Mouse (Mus musculus): Measurements from ENCODE around the gene Luc7l3.

The Luc7l3 gene

DNA sequence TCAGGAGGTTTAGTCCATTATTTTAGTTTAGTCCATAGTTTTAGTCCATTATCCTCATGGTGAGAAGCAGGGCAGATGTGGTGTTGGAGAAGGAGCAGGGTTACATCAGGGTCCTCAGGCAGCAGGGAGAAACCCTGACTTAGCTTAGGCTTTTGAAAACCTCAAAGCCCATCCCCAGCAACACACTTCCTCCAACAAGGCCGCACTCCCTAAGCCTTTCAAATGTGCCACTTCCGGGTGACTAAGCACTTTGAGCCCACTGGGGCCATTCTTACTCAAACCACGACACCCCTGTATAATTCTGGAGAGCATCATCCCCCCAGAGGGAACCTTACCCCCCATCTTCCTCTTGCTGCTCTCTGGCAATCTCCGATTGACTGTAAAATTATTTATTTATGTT is 62.0 kb downstream of the Luc7l3 start:
- no peak for DNase-seq (ENCODE audit: low spot score in 2 of 2)

DNA sequence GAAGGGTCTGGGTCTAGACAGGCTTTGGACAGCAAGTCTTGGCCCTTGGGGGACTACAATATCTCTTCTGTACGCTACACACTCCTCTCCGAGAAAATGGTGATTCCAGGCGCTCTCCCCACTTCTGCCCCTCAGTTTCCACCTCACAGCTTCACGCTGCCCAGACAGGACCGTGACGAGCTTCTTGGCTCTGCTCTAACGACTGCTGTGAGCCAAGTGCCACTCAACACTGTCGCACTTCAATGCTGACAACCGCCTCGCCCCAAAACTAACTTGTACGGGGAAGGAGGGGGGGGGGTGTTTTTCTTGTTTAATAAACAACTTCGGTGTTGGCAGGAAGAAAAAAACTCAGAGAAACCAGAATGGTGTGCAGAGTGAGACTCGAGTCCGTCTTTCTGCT is 63.8 kb downstream of the Luc7l3 start:
- no peak for DNase-seq (ENCODE audit: low spot score in 2 of 2)

DNA sequence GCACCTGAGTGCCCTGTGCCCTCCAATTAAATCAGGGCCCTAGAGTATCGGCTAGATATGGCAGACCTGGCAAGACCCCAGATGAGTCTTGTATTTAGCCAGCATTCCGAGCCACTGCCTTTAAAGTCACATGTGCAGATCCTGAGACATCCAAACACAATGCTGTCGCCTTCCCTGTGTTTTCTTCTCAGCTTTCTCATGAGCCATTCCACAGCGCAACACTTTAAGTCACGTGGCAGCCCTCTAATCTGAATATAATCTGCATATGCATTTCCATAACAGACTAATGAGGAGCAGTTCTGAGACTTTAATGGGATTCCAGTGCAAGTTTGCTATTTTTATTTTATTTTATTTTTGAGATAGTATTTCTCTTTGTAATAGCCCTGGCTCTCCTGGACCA is 66.1 kb downstream of the Luc7l3 start:
- DNase-seq (ENCODE audit: low spot score in 2 of 2), result no peak

DNA sequence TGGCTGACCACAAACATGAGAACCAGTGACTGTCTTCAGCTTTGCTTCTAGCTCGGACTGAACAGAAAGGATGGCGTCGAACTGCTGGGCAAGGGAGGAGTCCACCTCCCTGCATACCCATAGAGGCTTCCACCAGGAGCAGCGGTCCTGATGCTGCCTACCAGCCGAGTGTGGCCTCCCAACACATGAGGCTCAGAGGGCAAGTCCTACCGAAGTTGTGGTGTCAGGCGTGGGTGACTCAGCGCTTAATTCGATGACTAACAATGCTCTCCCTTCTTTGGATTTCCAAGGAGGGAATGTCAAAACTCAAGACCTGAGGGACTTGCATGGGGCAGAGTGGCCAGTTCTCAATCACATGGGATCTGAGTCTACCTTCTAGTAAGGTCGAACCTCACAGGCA is 68.1 kb downstream of the Luc7l3 start:
- no peak for DNase-seq (ENCODE audit: low spot score in 2 of 2)

DNA sequence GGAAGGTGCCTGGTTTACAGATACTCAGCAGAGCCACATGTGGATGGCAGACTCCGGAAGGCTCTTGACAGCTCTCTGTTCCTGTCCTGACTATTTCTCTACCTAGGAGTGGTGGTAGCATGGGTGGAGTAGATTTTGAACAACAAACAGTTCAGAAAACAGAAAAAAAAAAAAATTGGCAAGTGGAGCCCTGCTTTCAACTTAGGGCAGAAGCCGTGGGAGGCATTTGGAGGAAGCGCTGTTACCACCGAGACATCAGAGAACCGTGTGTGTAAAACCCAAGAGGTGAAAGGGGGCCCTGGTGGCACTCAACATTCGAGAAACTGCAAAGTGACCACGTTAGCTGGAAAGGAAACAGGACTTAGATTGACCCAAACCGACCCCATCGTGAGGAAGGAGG is 68.6 kb downstream of the Luc7l3 start:
- no peak for DNase-seq (ENCODE audit: low spot score in 2 of 2)

DNA sequence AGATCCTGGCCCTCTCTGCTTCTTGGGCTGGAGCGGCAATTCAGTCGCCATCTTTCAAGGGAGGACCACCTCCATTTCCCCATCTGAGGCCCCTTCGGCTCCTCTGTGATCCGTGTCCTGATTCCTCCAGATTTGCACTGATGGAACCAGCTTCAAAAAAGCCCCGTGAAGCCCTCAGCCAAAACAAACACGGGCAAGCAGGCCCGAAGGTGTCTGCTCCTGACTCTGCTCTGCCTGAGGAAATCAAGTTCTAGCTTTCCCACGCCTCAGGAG is 75.1 kb downstream of the Luc7l3 start:
- no peak for DNase-seq (ENCODE audit: low spot score in 2 of 2)

DNA sequence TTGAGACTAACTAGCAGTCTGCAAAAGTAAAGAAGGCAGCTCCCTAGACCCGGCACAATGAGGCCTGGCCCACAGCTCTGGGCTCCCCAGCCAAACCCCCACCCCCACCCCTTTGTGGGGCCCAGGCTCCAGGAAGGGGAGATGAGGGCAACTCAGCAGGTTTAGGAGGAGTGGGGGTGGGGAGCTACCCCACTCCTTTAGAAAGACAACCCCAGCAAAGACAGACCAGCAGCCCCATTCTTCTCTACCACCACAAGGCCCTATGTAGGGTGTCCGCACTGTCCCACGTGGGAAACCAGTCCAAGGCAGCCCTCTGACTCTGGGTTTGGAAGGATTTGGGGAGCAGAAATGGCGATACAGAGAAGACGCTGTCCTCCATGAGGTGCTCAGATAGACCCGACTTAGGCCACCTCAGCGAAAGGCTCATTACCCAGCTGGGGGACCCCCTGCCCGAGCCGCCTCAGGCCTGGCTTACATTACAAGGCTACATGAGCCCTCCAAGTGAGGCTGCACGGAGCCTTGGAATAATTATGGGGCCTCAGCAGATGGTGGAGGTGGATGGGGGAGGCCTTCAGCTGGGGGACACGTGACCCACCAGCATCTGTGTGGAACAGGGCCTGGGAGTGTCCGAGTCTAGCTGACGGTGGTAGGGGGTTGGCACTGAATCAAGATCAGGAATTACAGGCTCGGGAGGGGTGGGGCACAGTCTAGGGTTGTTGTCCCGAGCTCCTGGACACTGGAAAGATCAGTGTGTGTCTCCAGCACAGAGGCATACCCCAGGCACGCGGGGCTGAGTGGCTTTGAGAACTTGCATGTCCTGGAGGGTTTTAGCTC is 75.6 kb downstream of the Luc7l3 start, which contains the start of gene Wfikkn2:
Wfikkn2 (minus strand) TSS at position 51 of the 834 bp plus-strand sequence.
- peak in 1 of 2 experiments; percentile 52 for DNase-seq (ENCODE audit: low spot score in 2 of 2)

DNA sequence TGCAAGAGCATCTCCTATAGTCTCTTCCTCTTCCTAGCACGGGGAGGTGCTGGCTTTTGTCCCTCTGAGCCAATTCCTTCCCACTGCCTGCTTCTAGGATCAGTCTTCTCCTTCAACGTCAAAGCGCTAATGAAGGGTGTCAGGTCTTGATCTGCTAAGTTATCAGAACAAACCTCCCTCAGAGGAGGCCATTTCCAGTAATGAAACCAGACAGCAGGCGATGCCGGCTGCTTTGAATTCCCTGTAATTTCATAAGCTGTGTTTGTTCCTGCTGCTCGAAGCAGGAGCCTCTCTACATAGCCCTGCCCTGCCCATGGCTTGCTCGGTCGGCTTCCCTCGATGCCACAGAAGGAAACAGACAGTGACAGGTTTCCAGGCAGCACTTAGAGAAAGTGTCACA is 77.4 kb downstream of the Luc7l3 start:
- DNase-seq (ENCODE audit: low spot score in 2 of 2), result no peak

DNA sequence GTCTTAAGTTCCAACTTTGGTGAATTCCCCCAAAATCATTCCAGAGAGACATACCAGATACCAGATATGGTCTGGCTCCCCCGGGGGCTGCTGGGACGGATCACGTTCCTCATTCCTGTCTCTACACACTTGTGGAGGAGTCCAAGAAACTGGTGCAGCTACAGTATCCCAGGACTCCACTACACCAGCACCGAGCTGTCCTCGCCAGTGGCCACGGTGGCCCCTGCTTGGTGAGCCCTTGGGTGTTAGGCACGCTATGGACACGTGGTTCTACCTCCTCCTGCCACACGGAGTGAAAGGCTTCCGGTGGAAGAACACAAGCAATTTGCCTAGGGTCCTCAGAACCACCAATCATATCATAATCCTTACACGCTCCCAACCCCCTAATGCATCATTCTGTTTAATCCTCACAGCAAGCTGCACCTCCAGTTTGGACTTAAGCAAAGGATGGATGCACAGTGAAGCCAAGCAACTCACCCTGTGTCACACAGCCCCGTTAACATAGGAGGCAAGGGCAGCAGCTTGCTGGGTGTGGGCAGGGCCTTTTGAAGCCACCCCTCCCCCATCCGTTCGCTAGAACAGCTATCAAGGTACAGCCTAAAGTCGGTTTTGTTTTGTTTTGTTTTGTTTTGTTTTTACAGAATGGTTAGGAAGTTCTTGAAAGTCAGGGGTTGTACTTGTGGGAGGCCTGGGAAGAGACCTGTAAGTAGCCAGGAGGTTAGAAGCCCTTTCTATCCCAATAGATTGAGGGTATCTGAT is 78.2 kb downstream of the Luc7l3 start:
- no peak for DNase-seq (ENCODE audit: low spot score in 2 of 2)

DNA sequence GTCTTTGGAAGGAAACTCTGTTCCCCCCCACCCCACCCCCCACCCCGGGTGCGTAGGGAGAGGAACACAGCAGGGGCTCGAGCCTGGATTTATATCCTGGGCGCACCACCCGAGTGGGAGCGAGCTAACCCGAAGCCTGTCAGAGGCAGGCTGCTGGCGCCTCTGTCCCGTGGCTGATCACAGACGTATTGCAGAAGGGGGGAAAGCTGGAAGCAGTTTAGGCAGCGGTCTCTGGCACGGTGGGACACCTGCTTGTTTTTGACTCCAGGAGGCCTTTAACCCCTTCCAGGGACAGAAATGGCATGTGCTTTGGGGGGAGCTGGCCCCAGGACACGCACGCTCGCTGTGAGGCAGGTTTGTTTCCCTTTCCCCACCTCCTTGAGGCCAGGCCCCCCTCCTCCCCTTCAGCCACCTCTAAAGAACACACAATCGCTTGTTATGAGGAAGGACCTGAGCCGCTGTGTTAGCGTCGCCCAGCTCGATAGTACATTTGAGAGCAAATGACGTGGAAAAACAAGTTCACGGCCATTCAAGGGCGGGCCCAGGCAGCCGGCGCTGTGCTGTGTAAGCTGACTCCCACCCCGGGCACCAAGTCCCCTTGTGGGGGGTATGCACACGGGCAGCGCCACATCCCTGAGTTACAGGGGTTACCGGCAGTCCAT is 78.9 kb downstream of the Luc7l3 start:
- no peak for DNase-seq (ENCODE audit: low spot score in 2 of 2)

DNA sequence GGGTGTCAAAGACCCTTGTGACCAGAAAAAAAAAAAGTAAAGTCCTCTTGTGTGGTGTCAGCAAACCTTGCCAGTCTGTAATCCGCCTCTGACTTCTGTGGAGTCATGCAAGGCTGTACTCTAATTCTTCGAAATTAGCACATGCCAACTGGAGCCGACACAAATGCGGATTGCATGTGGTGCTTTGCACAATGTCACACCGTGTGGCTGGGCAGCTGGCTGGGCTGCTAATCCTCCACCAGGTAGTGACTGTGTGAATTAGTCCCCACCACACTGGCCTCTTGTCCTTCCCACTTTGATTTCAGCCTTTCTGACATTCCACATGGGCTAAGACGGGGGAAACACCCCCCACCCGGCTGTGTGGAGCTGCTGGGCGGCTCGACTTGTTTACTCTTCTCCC is 82.1 kb downstream of the Luc7l3 start:
- DNase-seq (ENCODE audit: low spot score in 2 of 2), result no peak

DNA sequence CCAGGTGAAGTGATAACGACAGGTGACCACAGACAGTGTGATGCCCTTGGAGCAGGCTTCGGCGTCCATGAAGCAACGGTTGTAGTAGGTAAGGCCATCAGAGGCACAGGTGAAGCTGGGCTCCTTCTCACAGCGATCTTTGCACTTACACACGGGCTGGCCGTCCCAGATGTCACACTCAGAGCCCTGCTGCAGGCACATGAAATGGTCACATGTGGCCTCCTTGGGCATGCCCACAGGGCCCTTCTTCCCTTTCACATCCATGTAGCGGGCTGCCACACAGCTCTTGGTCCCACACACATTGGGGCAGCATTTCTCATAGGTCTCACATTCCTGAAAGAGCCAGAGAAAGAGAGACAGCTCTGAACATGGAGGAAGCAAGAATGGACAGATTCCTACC is 83.0 kb downstream of the Luc7l3 start:
- DNase-seq (ENCODE audit: low spot score in 2 of 2), result no peak

Measured in right cerebral cortex, postnatal 10 days (tissue).